Mouse (Mus musculus) thymus, postnatal 25 days (tissue): ENCODE results near the gene Hist2h2be.
A peak's percentile ranks its signal among the peaks of the same experiment; 100 is the strongest.
"Not testable (repeated sequence)": the region's sequence is repeated elsewhere in the genome, so short reads cannot be mapped to it uniquely, and the experiment has no call there.

ENCODE experiments used
- DNase-seq: peaks from one replicate; pipeline ENCODE4 v3.0.0; 2022

The Hist2h2be gene

GRCm38 (mm10) chr3:96238954-96239793 lies 18.3 kb downstream of the Hist2h2be start, which contains the start of gene Hist2h3c2:
Gene Hist2h3c2, minus strand, starts transcription at chr3:96239127.
- DNase-seq = peak; percentile 51

GRCm38 (mm10) chr3:96239949-96240798 lies 19.3 kb downstream of the Hist2h2be start, which contains the start of gene Hist2h2aa2:
Gene Hist2h2aa2, minus strand, starts transcription at chr3:96240276.
- DNase-seq = peak; percentile 95

GRCm38 (mm10) chr3:96240799-96241197 lies 19.9 kb downstream of the Hist2h2be start:
- no peak for DNase-seq

GRCm38 (mm10) chr3:96243921-96244572 lies 23.1 kb downstream of the Hist2h2be start:
- peak; percentile 41 for DNase-seq

GRCm38 (mm10) chr3:96245003-96245886 lies 24.3 kb downstream of the Hist2h2be start, which contains the start of gene Hist2h2aa1:
Gene Hist2h2aa1, plus strand, starts transcription at chr3:96245497.
- peak; percentile 90 for DNase-seq

GRCm38 (mm10) chr3:96246018-96246417 lies 25.1 kb downstream of the Hist2h2be start:
- not testable (repeated sequence) for DNase-seq

- DNase-seq = not testable (repeated sequence)
Measured at GRCm38 (mm10) chr3:96246427-96246856, 25.5 kb downstream of the Hist2h2be start, which contains the start of gene Hist2h3c1. Gene Hist2h3c1, plus strand, starts transcription at chr3:96246685.

GRCm38 (mm10) chr3:96247356-96248140 lies 26.6 kb downstream of the Hist2h2be start:
- no peak for DNase-seq

GRCm38 (mm10) chr3:96248141-96249033 lies 27.5 kb downstream of the Hist2h2be start:
- no peak for DNase-seq

GRCm38 (mm10) chr3:96249034-96249345 lies 28.1 kb downstream of the Hist2h2be start:
- DNase-seq = no peak

GRCm38 (mm10) chr3:96250890-96251289 lies 30.0 kb downstream of the Hist2h2be start:
- no peak for DNase-seq

- no peak for DNase-seq
Measured at GRCm38 (mm10) chr3:96251787-96252186, 30.9 kb downstream of the Hist2h2be start.

- DNase-seq = no peak
Measured at GRCm38 (mm10) chr3:96254683-96255355, 33.9 kb downstream of the Hist2h2be start.

- no peak for DNase-seq
Measured at GRCm38 (mm10) chr3:96255926-96256593, 35.1 kb downstream of the Hist2h2be start.

- DNase-seq = no peak
Measured at GRCm38 (mm10) chr3:96257190-96257589, 36.3 kb downstream of the Hist2h2be start.

- no peak for DNase-seq
Measured at GRCm38 (mm10) chr3:96260220-96260619, 39.3 kb downstream of the Hist2h2be start.

GRCm38 (mm10) chr3:96261623-96262022 lies 40.7 kb downstream of the Hist2h2be start:
- DNase-seq = no peak

GRCm38 (mm10) chr3:96262216-96262875 lies 41.4 kb downstream of the Hist2h2be start:
- peak; percentile 60 for DNase-seq
